Mouse (Mus musculus): ENCODE results near the gene Kank4. TPM values are rescaled to one million over a fixed set of nuclear protein-coding genes. Genes with fewer than 3 reads are reported as not detected.
"Not testable (repeated sequence)": the region's sequence is repeated elsewhere in the genome, so short reads cannot be mapped to it uniquely, and the experiment has no call there.

Kank4 gene
- total RNA-seq, 2 experiments from 2014 or later, result 0.12 TPM; not detected in 1

GRCm38 (mm10) chr4:98778219-98778618 lies 39.1 kb downstream of the Kank4 start:
- no peak for ATAC-seq (replicated peaks; ENCODE audit: poor library complexity)

DNA sequence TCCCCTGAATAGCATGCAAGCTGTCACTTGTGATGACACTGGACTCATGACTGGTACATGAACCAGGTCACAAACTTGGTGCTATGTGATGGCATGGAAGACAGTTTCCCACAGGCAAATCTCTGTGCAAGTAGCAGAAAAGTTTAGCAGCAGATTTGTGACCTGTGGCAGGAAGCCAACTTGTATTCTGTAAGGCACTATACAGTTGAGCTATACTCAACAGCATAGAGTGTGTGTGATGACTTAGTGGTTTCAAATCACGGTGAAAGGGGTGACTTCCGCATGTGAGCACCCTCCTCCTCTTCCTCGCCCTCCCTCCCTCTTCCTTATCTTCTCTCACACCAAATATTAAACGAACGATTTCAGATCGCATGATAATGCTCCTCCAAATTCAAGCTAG lies 39.9 kb downstream of the Kank4 start:
- no peak for ATAC-seq (replicated peaks; ENCODE audit: poor library complexity)

DNA sequence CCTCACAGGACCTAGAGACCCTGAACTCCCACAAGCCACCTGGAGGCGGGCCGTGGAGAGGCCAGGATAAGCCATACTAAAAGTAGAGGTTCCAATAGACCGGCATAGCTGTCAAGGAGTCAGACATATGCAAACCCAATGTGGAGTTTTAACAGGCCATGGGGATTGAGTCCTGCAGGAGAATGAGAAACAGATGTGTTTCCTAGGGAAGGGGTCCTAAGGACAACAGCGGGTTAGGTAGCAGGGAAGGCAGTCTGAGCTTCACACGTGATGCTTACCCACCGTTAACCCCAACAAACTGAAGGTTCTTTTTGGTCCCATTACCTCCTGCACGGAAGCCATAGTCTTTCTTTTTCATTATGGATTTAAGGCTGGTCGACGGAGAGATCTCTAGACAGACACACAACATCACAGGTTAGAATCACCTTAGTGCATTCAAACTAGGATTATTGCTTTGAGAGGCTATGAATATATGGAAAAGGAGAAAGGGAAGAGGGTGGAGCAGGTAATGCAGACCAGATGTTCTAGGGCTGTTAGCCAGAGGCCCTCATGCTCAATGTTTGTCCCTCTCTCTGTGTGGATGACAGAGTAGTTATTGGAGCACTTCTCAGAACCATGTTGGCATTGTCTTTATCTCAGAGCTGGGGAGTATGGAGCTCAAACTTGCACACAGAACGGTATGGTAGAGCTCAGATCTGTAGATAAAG lies 40.5 kb downstream of the Kank4 start:
- ATAC-seq (replicated peaks; ENCODE audit: poor library complexity), result no peak

DNA sequence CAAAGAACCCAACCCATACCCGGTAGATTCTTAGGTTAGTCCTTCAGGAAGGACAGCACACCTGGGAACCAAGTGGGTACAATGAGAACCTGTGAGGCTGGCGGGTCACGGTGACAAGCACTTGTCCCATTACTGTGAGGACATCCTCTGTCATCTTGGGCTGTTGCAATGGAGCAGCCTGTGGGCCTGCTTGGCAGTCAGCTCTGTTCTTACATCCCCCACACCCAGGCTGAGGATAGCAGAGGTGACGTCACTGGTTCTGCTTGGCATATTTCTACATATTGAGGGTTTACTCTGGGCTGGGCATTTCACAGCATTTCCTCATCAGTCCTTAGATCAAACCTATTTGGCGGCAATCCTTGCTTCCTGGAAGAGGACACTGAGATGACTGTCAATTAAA lies 43.6 kb downstream of the Kank4 start:
- ATAC-seq (replicated peaks; ENCODE audit: poor library complexity), result no peak

- no peak for ATAC-seq (replicated peaks; ENCODE audit: poor library complexity)
Observed at GRCm38 (mm10) chr4:98767134-98768133, 49.9 kb downstream of the Kank4 start.

- no peak for ATAC-seq (replicated peaks; ENCODE audit: poor library complexity)
Observed at GRCm38 (mm10) chr4:98758872-98759518, 58.3 kb downstream of the Kank4 start.

GRCm38 (mm10) chr4:98758012-98758821 lies 59.1 kb downstream of the Kank4 start:
- ATAC-seq (replicated peaks; ENCODE audit: poor library complexity), result no peak

GRCm38 (mm10) chr4:98756141-98756540 lies 61.2 kb downstream of the Kank4 start:
- ATAC-seq (replicated peaks; ENCODE audit: poor library complexity), result no peak

DNA sequence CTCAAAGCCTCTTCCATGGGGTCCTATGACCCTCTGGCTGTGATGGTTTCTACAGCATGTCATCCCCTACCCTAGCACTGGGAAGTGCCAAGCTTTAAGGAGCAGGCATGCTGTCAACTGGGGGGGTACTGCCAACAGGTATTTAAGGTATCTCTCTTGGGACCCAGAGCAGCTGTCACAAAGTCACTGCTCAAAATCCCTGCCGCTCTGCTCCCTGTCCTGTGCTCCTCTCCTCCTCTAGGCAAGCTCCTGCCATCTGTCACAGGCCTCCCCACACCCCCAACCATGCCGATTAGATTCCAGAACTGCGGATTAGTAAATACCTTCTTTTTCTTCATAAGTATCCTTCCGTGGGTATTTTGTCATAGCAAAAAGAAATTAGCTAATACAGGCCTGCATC lies 62.9 kb downstream of the Kank4 start:
- ATAC-seq (replicated peaks; ENCODE audit: poor library complexity), result no peak

- ATAC-seq (replicated peaks; ENCODE audit: poor library complexity), result no peak
Observed at GRCm38 (mm10) chr4:98743906-98744210, 73.5 kb downstream of the Kank4 start.

DNA sequence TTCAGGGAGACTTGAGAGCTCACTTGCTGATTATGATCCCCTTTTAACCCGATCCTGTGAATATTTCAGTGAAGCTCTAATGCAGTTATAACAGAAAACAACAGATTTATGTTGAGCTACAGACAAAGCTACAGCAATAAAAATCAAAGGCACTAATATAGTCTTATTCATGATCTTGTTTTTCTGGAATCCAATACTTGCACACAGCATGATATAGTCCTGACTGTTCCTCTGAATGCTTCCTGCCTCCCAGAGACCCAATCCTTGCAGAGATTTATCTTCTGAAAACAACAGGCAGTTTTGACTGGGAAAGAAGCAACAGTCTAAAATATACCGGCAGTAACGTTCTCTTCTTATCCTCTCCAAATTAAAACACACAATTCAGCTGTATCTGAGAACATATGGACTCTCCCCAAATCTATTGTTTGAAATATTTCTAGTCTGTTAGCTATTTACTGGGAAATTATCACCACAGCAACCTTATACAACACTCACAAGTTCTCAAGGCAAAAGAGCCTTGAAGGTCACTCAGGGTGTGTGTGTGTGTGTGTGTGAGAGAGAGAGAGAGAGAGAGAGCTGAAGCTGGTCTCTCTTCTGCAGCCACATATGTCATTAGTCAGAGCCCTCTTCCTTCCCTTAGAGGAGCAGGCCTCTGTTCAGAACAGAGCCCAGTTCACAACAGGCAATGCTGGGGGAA lies 74.0 kb downstream of the Kank4 start:
- ATAC-seq (replicated peaks; ENCODE audit: poor library complexity), result no peak

DNA sequence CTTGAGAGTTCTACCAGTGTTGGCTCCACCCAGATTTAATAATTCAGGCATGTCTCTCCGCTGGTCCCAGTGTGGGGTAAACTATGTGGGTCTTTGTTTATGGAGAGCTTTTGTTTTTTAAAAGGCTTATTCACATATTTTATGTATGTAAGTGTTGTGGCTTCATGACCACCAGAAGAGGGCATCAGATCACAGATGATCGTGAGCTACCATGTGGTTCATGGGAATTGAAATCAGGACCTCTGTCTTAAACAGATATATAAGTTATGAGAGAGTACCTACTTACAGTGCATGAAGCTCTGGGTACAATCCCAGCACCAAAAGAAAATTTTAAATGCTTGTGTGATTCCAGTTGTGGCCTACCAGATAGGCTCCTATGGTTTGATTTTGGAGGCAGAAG lies 77.6 kb downstream of the Kank4 start:
- ATAC-seq (replicated peaks; ENCODE audit: poor library complexity), result no peak

DNA sequence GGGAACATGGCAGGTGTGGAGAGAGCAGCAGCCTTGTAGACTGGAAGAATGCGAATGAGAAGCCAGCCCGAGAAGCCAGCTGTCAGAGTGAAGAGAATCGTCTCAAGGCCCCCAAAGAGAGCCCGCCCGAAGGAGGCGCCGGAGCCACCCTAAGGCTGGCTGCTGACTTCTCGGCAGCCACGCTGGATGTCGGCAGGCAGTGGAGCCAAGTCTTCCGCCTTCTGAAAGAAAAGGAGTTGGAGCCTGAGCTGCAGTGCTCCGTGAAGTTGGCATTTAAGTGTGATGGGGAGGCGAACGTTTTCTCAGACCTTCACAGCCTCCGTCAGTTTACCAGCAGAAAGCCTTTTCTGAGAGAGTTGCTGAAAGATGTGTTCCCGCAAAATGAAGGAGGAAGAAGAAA lies 83.7 kb downstream of the Kank4 start:
- no peak for ATAC-seq (replicated peaks; ENCODE audit: poor library complexity)

GRCm38 (mm10) chr4:98728716-98729115 lies 88.6 kb downstream of the Kank4 start:
- no peak for ATAC-seq (replicated peaks; ENCODE audit: poor library complexity)

- ATAC-seq (replicated peaks; ENCODE audit: poor library complexity), result no peak; the same call in 1 of the 2 replicates
Observed at GRCm38 (mm10) chr4:98727959-98728347, 89.4 kb downstream of the Kank4 start.

- ATAC-seq (replicated peaks; ENCODE audit: poor library complexity), result 0 out of 2 replicates have a peak, but pooled peaks have one; percentile 15
Observed at GRCm38 (mm10) chr4:98727295-98727958, 89.9 kb downstream of the Kank4 start.

GRCm38 (mm10) chr4:98726590-98727237 lies 90.6 kb downstream of the Kank4 start, which contains the start of gene L1td1:
L1td1 (plus strand) TSS chr4:98726734.
- peak; percentile 15; the same call in 1 of the 2 replicates for ATAC-seq (replicated peaks; ENCODE audit: poor library complexity)

GRCm38 (mm10) chr4:98725439-98725838 lies 91.9 kb downstream of the Kank4 start:
- peak; percentile 72 for ATAC-seq (replicated peaks; ENCODE audit: poor library complexity)

GRCm38 (mm10) chr4:98724682-98725081 lies 92.7 kb downstream of the Kank4 start:
- not testable (repeated sequence) for ATAC-seq (replicated peaks; ENCODE audit: poor library complexity)
